In the genomic region with DNA sequence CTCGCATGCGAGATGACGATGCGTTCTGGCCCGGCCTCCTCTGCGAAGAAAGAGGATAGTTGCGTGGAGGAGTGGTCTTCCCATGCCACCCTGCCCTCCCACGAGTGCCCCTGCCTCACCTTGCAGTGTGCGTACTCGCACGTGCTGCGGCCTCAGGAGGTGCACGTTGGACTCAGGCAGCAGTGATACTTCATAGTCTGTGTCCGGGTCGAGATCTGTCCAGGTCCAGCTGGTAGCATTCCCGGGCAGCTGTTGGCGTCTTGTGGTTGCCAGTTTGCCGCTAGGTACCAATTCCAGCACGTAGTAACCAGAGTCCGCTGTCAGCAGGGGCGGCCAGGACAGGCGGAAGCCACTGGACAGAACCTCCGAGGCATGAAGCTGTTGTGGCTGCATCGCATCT, we compare ENCODE assay signal across 8 mouse cellular contexts. TPM values are rescaled to one million over a fixed set of nuclear protein-coding genes. Genes with fewer than 3 reads are reported as not detected.
A peak's percentile ranks its signal among the peaks of the same experiment; 100 is the strongest.
DNase-seq lines count a peak whose midpoint lies in the region; ATAC-seq lines count a peak whose summit lies in the region.

No protein-coding gene starts in this region.

- H3K4me3 ChIP-seq in embryonic facial prominence, embryonic 14.5 days (ENCODE audit: low read depth, low read length), result peak overlapping the region; percentile 55
- peak overlapping the region; percentile 61 for H3K4me3 ChIP-seq in intestine, embryonic 16.5 days (ENCODE audit: low read length)
- peak overlapping the region; percentile 46 for H3K4me3 ChIP-seq in midbrain, embryonic 16.5 days (ENCODE audit: low read depth, low read length)

- peak overlapping the region; percentile 87 for H3K4me2 ChIP-seq in embryonic facial prominence, embryonic 14.5 days (ENCODE audit: low read depth, low read length)
- peak overlapping the region; percentile 90 for H3K4me2 ChIP-seq in intestine, embryonic 16.5 days (ENCODE audit: low read depth, low read length)
- H3K4me2 ChIP-seq in midbrain, embryonic 16.5 days (ENCODE audit: low read length), result peak overlapping the region; percentile 67

- no peak overlapping the region for H3K27ac ChIP-seq in embryonic facial prominence, embryonic 14.5 days (replicated peaks; ENCODE audit: low read depth, low read length)
- H3K27ac ChIP-seq in intestine, embryonic 16.5 days (ENCODE audit: low read length), result no peak overlapping the region; the same call in 1 of the 2 replicates
- peak overlapping the region; percentile 28; the same call in 1 of the 2 replicates for H3K27ac ChIP-seq in midbrain, embryonic 16.5 days (ENCODE audit: low read length)

- peak; percentile 83 for DNase-seq in kidney, adult 11 months
- no peak for DNase-seq in kidney, adult 18-20 months
- DNase-seq in embryonic facial prominence, embryonic 14.5 days (ENCODE audit: low spot score), result no peak
- DNase-seq in urinary bladder, postnatal 4 days (ENCODE audit: low spot score in 2 of 2), result no peak
- no peak for DNase-seq in MN1 (ENCODE audit: low spot score)

- H3K36me3 ChIP-seq in embryonic facial prominence, embryonic 14.5 days (ENCODE audit: control insufficient read depth, insufficient read depth, low read length), result no peaks in the 10 kb centered on the region
- no peaks in the 10 kb centered on the region for H3K36me3 ChIP-seq in intestine, embryonic 16.5 days (ENCODE audit: control insufficient read depth, insufficient read depth, low read length)
- H3K36me3 ChIP-seq in midbrain, embryonic 16.5 days (ENCODE audit: control insufficient read depth, insufficient read depth, low read length), result no peaks in the 10 kb centered on the region

- peaks cover 18% of the 10 kb centered on the region for H3K4me1 ChIP-seq in embryonic facial prominence, embryonic 14.5 days (ENCODE audit: control insufficient read depth, insufficient read depth, low read length)
- peaks cover 49% of the 10 kb centered on the region for H3K4me1 ChIP-seq in intestine, embryonic 16.5 days (ENCODE audit: control insufficient read depth, insufficient read depth, low read length)
- peaks cover 15% of the 10 kb centered on the region for H3K4me1 ChIP-seq in midbrain, embryonic 16.5 days (ENCODE audit: control insufficient read depth, insufficient read depth, low read length)

- 36% methylated on average over 24 of the region's 24 CpGs for WGBS in embryonic facial prominence, embryonic 14.5 days
- WGBS in intestine, embryonic 16.5 days, result 42% methylated on average over 24 of the region's 24 CpGs
- 36% methylated on average over 24 of the region's 24 CpGs for WGBS in midbrain, embryonic 16.5 days

- H3K27me3 ChIP-seq in embryonic facial prominence, embryonic 14.5 days (replicated peaks; ENCODE audit: control insufficient read depth, insufficient read depth, low read length), result no peaks in the 10 kb centered on the region
- peaks cover 3% of the 10 kb centered on the region; the same call in 1 of the 2 replicates for H3K27me3 ChIP-seq in intestine, embryonic 16.5 days (replicated peaks; ENCODE audit: control insufficient read depth, insufficient read depth, low read length)
- H3K27me3 ChIP-seq in midbrain, embryonic 16.5 days (ENCODE audit: control insufficient read depth, insufficient read depth, low read depth, low read length), result peaks cover 4% of the 10 kb centered on the region

- no peak for ATAC-seq in embryonic facial prominence, embryonic 14.5 days (ENCODE audit: low read depth)
- peak; percentile 2; the same call in 1 of the 2 replicates for ATAC-seq in intestine, embryonic 16.5 days
- ATAC-seq in midbrain, embryonic 16.5 days, result peak; percentile 7; the same call in 1 of the 2 replicates
- ATAC-seq in megakaryocyte-erythroid progenitor cell, adult 5-6 weeks (replicated peaks; ENCODE audit: low FRiP score, low TSS enrichment, poor library complexity, severe bottlenecking), result no peak

- H3K9ac ChIP-seq in embryonic facial prominence, embryonic 14.5 days (ENCODE audit: low read depth, low read length), result peak overlapping the region; percentile 80
- H3K9ac ChIP-seq in intestine, embryonic 16.5 days (ENCODE audit: low read depth, low read length), result peak overlapping the region; percentile 84
- peak overlapping the region; percentile 76 for H3K9ac ChIP-seq in midbrain, embryonic 16.5 days (ENCODE audit: low read depth, low read length)

- H3K9me3 ChIP-seq in embryonic facial prominence, embryonic 14.5 days (ENCODE audit: control insufficient read depth, low read length), result no peaks in the 10 kb centered on the region
- H3K9me3 ChIP-seq in intestine, embryonic 16.5 days (ENCODE audit: control insufficient read depth, low read length), result no peaks in the 10 kb centered on the region
- H3K9me3 ChIP-seq in midbrain, embryonic 16.5 days (replicated peaks; ENCODE audit: control insufficient read depth, low read length, poor library complexity, severe bottlenecking), result no peaks in the 10 kb centered on the region

RNA-seq across cellular contexts. Expression of gene Vwa1, which starts 3.9 kb away (rescaled TPM):
- polyA plus RNA-seq in embryonic facial prominence, embryonic 14.5 days (2014; fragmentation: Nextera tagmentation; extraction: Ambion mirVana), result 12.7 and 14.9 TPM in 2 replicates
- polyA plus RNA-seq in intestine, embryonic 16.5 days (2015; fragmentation: Nextera tagmentation; extraction: Ambion mirVana), result 18.9 TPM in 2 replicates
- polyA plus RNA-seq in midbrain, embryonic 16.5 days (2015; fragmentation: Nextera tagmentation; extraction: Ambion mirVana), result 31.0 and 31.5 TPM in 2 replicates
- not detected in 2 replicates for total RNA-seq in megakaryocyte-erythroid progenitor cell, adult 5-6 weeks (2014; fragmentation: Nextera tagmentation)
- 0.08 and 0.19 TPM in 2 replicates for total RNA-seq in megakaryocyte-erythroid progenitor cell, adult 5-6 weeks (2017)

RNA-seq across cellular contexts. Expression of gene Atad3a, which starts 9.7 kb away (rescaled TPM):
- 77.0 and 77.9 TPM in 2 replicates for polyA plus RNA-seq in embryonic facial prominence, embryonic 14.5 days (2014; fragmentation: Nextera tagmentation; extraction: Ambion mirVana)
- 142 and 150 TPM in 2 replicates for polyA plus RNA-seq in intestine, embryonic 16.5 days (2015; fragmentation: Nextera tagmentation; extraction: Ambion mirVana)
- 87.9 and 93.2 TPM in 2 replicates for polyA plus RNA-seq in midbrain, embryonic 16.5 days (2015; fragmentation: Nextera tagmentation; extraction: Ambion mirVana)
- total RNA-seq in megakaryocyte-erythroid progenitor cell, adult 5-6 weeks (2014; fragmentation: Nextera tagmentation), result 123 and 206 TPM in 2 replicates
- total RNA-seq in megakaryocyte-erythroid progenitor cell, adult 5-6 weeks (2017), result 95.3 and 123 TPM in 2 replicates

RNA-seq across cellular contexts. Expression of gene Tmem88b, which starts 15.0 kb away (rescaled TPM):
- polyA plus RNA-seq in embryonic facial prominence, embryonic 14.5 days (2014; fragmentation: Nextera tagmentation; extraction: Ambion mirVana), result 0.92 and 1.2 TPM in 2 replicates
- 0.89 and 1.1 TPM in 2 replicates for polyA plus RNA-seq in intestine, embryonic 16.5 days (2015; fragmentation: Nextera tagmentation; extraction: Ambion mirVana)
- 0.85 and 1.1 TPM in 2 replicates for polyA plus RNA-seq in midbrain, embryonic 16.5 days (2015; fragmentation: Nextera tagmentation; extraction: Ambion mirVana)
- total RNA-seq in megakaryocyte-erythroid progenitor cell, adult 5-6 weeks (2014; fragmentation: Nextera tagmentation), result not detected in 2 replicates
- 0.09 TPM in 1 of 2 replicates, not detected in the other for total RNA-seq in megakaryocyte-erythroid progenitor cell, adult 5-6 weeks (2017)

RNA-seq across cellular contexts. Expression of gene Ankrd65, which starts 19.6 kb away (rescaled TPM):
- polyA plus RNA-seq in embryonic facial prominence, embryonic 14.5 days (2014; fragmentation: Nextera tagmentation; extraction: Ambion mirVana), result not detected in 2 replicates
- polyA plus RNA-seq in intestine, embryonic 16.5 days (2015; fragmentation: Nextera tagmentation; extraction: Ambion mirVana), result not detected in 2 replicates
- not detected in 2 replicates for polyA plus RNA-seq in midbrain, embryonic 16.5 days (2015; fragmentation: Nextera tagmentation; extraction: Ambion mirVana)
- total RNA-seq in megakaryocyte-erythroid progenitor cell, adult 5-6 weeks (2014; fragmentation: Nextera tagmentation), result not detected in 2 replicates
- total RNA-seq in megakaryocyte-erythroid progenitor cell, adult 5-6 weeks (2017), result not detected in 2 replicates

RNA-seq across cellular contexts. Expression of gene Mrpl20, which starts 32.1 kb away (rescaled TPM):
- 199 and 219 TPM in 2 replicates for polyA plus RNA-seq in embryonic facial prominence, embryonic 14.5 days (2014; fragmentation: Nextera tagmentation; extraction: Ambion mirVana)
- 210 and 226 TPM in 2 replicates for polyA plus RNA-seq in intestine, embryonic 16.5 days (2015; fragmentation: Nextera tagmentation; extraction: Ambion mirVana)
- 243 and 257 TPM in 2 replicates for polyA plus RNA-seq in midbrain, embryonic 16.5 days (2015; fragmentation: Nextera tagmentation; extraction: Ambion mirVana)
- total RNA-seq in megakaryocyte-erythroid progenitor cell, adult 5-6 weeks (2014; fragmentation: Nextera tagmentation), result 189 and 239 TPM in 2 replicates
- total RNA-seq in megakaryocyte-erythroid progenitor cell, adult 5-6 weeks (2017), result 78.5 and 90.1 TPM in 2 replicates

Comparison
In these comparisons a context has a peak if more than half of its experiments do, and no peak if none do; other contexts are left out.
1. ATAC-seq: peak in intestine, embryonic 16.5 days (single experiment) and midbrain, embryonic 16.5 days (single experiment); none in embryonic facial prominence, embryonic 14.5 days (single experiment) and megakaryocyte-erythroid progenitor cell, adult 5-6 weeks (single experiment).
2. Peak in every context shown above with its lines, with median percentiles within 50 percentile points of each other: H3K4me2 ChIP-seq, H3K4me3 ChIP-seq and H3K9ac ChIP-seq.